Mouse (Mus musculus): ENCODE results near the gene Dnajc5. TPM values are rescaled to one million over a fixed set of nuclear protein-coding genes. Genes with fewer than 3 reads are reported as not detected.
A peak's percentile ranks its signal among the peaks of the same experiment; 100 is the strongest.

The Dnajc5 gene
- polyA plus RNA-seq, 1 experiment from 2014 or later, result 286 TPM

DNA sequence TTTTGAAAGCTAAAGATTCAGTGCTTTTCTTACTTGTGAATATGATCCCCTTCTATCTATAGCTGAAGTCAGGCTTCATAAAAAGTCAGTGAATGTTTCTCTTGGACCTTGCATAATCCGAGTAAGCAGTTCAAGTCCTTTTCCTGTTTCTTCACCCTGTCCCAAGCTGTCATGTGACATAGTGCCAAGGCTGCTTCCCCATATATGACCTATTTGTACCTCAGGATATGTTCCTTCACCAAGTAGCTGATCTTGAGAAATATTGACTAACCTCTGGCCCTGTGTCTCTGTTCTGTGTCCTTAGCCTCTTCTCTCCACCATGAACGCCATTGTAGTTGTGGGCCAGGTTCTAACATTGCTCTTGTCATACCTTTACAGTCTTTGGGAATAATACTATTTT, 16.1 kb downstream of the Dnajc5 start:
- H3K27me3 ChIP-seq (replicated peaks; ENCODE audit: control insufficient read depth, insufficient read depth, low read length), result no peaks in the 10 kb centered on the region
- H3K36me3 ChIP-seq (ENCODE audit: control insufficient read depth, insufficient read depth, low read length), result no peaks in the 10 kb centered on the region
- WGBS, result 88% methylated on average over 2 of the region's 2 CpGs
- H3K9me3 ChIP-seq (ENCODE audit: control insufficient read depth, low read length), result no peaks in the 10 kb centered on the region
- H3K4me1 ChIP-seq (ENCODE audit: control insufficient read depth, insufficient read depth, low read depth, low read length), result peaks cover 7% of the 10 kb centered on the region
- H3K9ac ChIP-seq (ENCODE audit: low read depth, low read length), result no peak overlapping the region
- ATAC-seq, result no peak
- no peak overlapping the region for H3K4me3 ChIP-seq (ENCODE audit: low read length)
- no peak overlapping the region for H3K27ac ChIP-seq (ENCODE audit: low read depth, low read length)
- H3K4me2 ChIP-seq (ENCODE audit: low read length), result no peak overlapping the region

DNA sequence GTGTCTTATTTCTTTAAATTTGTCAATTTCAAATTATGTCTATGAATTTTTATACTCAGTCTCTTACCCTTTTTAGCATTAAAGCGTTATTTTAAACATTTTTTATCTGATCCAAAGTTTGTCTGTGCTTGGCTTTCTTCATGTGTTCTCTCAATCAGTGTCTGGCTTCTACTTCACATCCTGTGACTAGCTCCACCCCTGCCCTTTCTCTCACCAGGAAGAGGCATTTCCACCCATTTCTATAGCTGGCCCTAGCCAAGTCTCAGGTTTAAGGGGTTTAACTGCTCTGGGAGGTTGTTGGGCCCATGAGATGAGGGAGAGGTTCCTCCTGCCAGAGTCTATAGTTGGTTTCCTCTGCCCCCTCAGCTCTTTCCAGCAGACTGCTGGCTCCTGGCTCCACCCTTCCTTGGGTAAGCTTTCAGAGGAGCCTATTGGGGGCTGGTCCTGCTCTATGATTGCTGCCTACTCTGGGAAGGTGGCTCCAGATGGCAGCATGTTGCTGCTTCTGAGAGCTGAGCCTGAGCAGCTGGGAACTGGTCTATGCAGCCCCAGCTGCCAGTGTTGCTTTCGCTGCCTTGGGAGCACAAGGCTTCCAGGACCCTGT, 17.3 kb downstream of the Dnajc5 start:
- peak; percentile 76 for ATAC-seq
- 69% methylated on average over 2 of the region's 2 CpGs for WGBS
- H3K27ac ChIP-seq (ENCODE audit: low read depth, low read length), result peak overlapping the region; percentile 48
- no peaks in the 10 kb centered on the region for H3K9me3 ChIP-seq (ENCODE audit: control insufficient read depth, low read length)
- H3K27me3 ChIP-seq (replicated peaks; ENCODE audit: control insufficient read depth, insufficient read depth, low read length), result no peaks in the 10 kb centered on the region
- H3K4me3 ChIP-seq (ENCODE audit: low read length), result no peak overlapping the region
- H3K4me1 ChIP-seq (ENCODE audit: control insufficient read depth, insufficient read depth, low read depth, low read length), result peaks cover 7% of the 10 kb centered on the region
- no peak overlapping the region for H3K9ac ChIP-seq (ENCODE audit: low read depth, low read length)
- H3K4me2 ChIP-seq (ENCODE audit: low read length), result no peak overlapping the region
- H3K36me3 ChIP-seq (ENCODE audit: control insufficient read depth, insufficient read depth, low read length), result no peaks in the 10 kb centered on the region

DNA sequence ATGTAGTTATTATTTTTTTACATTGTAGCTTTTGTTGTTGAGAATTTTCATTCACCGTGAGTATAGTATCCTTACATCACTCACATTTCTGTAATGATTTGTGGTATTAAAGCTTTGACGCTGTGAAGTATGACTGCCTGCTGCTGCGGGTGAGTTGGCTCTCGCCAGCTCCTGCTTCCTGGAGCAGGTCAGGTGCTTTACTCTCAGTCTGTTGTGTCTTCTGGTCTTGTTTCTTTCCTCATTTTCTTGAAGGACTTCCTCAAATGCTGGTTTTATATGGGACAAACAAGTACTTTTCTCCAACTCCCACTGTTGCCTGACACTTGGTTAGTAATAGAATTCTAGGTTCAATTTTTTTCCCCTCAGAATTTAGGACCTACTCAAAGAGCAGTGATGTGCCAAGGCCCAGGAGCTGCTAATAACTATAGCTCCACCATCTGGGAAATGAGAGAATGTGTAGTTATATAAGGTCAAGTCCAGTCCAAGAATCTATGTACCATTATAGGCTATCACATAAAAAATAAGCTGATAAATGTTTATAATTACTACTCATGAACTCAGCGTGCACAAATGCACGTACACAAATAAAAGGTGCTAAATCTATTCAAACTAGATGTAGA, 21.6 kb downstream of the Dnajc5 start:
- no peak overlapping the region for H3K9ac ChIP-seq (ENCODE audit: low read depth, low read length)
- ATAC-seq, result no peak
- peaks cover under 1% of the 10 kb centered on the region; the same call in 1 of the 2 replicates for H3K36me3 ChIP-seq (ENCODE audit: control insufficient read depth, insufficient read depth, low read length)
- no peaks in the 10 kb centered on the region for H3K9me3 ChIP-seq (ENCODE audit: control insufficient read depth, low read length)
- no peak overlapping the region for H3K4me3 ChIP-seq (ENCODE audit: low read length)
- peaks cover 7% of the 10 kb centered on the region for H3K4me1 ChIP-seq (ENCODE audit: control insufficient read depth, insufficient read depth, low read depth, low read length)
- H3K4me2 ChIP-seq (ENCODE audit: low read length), result no peak overlapping the region
- H3K27ac ChIP-seq (ENCODE audit: low read depth, low read length), result no peak overlapping the region
- H3K27me3 ChIP-seq (replicated peaks; ENCODE audit: control insufficient read depth, insufficient read depth, low read length), result no peaks in the 10 kb centered on the region
- 98% methylated on average over 6 of the region's 6 CpGs for WGBS

DNA sequence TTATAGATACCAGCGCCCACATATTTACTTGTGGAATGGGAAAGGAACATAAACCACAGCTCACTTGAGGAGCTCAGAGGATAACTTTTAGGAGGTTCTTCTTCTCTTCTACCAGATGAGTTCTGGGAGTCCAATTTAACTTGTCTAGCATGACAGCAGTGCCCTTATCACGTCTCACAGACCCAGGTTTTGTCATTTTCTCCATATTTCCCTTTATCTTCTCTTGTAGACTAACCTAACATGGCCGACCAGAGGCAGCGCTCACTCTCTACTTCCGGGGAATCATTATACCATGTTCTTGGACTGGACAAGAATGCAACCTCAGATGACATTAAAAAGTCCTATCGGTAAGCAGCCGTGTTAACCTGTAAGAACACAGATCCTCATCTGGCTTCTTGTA, 25.9 kb downstream of the Dnajc5 start:
- WGBS, result 97% methylated on average over 7 of the region's 7 CpGs
- peaks cover 32% of the 10 kb centered on the region for H3K36me3 ChIP-seq (ENCODE audit: control insufficient read depth, insufficient read depth, low read length)

DNA sequence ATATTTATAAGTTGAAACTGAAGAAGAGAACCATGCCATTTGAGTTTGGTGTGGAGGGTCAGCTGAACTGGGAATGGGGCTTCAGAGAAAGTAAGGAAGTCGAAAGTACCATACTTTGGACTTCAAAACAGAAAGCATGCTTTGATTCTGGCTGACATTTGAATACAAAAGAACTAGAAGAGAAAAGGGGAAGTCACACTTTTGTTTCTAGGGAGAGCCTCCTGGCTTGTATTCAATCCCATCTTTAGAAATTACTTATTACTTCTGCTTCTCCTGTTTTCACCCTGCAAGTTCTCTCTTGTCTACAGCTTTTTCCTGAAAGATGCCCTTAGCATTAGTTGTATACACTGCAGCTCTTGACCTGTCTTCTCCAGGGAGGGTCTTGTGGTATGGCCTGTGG, 27.9 kb downstream of the Dnajc5 start:
- H3K4me2 ChIP-seq (ENCODE audit: low read length), result no peak overlapping the region
- H3K4me3 ChIP-seq (ENCODE audit: low read length), result no peak overlapping the region
- 71% methylated on average over 1 of the region's 1 CpGs for WGBS
- no peaks in the 10 kb centered on the region for H3K9me3 ChIP-seq (ENCODE audit: control insufficient read depth, low read length)
- H3K4me1 ChIP-seq (ENCODE audit: control insufficient read depth, insufficient read depth, low read depth, low read length), result no peaks in the 10 kb centered on the region
- H3K27ac ChIP-seq (ENCODE audit: low read depth, low read length), result no peak overlapping the region
- peaks cover 43% of the 10 kb centered on the region for H3K36me3 ChIP-seq (ENCODE audit: control insufficient read depth, insufficient read depth, low read length)
- H3K9ac ChIP-seq (ENCODE audit: low read depth, low read length), result no peak overlapping the region
- ATAC-seq, result no peak
- no peaks in the 10 kb centered on the region for H3K27me3 ChIP-seq (replicated peaks; ENCODE audit: control insufficient read depth, insufficient read depth, low read length)

More for the DNA sequence above, 25.9 kb downstream of the Dnajc5 start:
- H3K4me3 ChIP-seq (ENCODE audit: low read length), result no peak overlapping the region
- no peak overlapping the region for H3K4me2 ChIP-seq (ENCODE audit: low read length)
- H3K4me1 ChIP-seq (ENCODE audit: control insufficient read depth, insufficient read depth, low read depth, low read length), result no peaks in the 10 kb centered on the region
- no peak overlapping the region for H3K27ac ChIP-seq (ENCODE audit: low read depth, low read length)
- no peak for ATAC-seq
- H3K9me3 ChIP-seq (ENCODE audit: control insufficient read depth, low read length), result no peaks in the 10 kb centered on the region
- H3K27me3 ChIP-seq (replicated peaks; ENCODE audit: control insufficient read depth, insufficient read depth, low read length), result no peaks in the 10 kb centered on the region
- H3K9ac ChIP-seq (ENCODE audit: low read depth, low read length), result no peak overlapping the region

DNA sequence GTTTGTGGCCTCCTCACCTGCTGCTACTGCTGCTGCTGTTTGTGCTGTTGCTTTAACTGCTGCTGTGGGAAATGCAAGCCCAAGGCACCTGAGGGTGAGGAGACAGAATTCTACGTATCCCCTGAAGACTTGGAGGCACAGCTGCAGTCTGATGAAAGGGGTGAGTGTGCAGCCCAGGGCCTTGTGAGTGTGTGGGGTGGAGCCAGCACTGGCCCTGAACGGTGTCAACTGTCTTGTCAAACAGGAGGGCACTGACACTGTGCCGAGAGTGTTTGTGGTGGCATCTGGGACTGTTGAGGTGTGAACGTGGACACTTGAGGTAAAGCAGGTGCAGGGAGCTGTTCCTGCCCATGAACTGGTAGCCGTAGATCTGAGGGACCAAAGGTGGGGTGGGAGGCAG, 28.4 kb downstream of the Dnajc5 start:
- H3K27me3 ChIP-seq (replicated peaks; ENCODE audit: control insufficient read depth, insufficient read depth, low read length), result no peaks in the 10 kb centered on the region
- H3K4me1 ChIP-seq (ENCODE audit: control insufficient read depth, insufficient read depth, low read depth, low read length), result no peaks in the 10 kb centered on the region
- 85% methylated on average over 5 of the region's 5 CpGs for WGBS
- H3K9me3 ChIP-seq (ENCODE audit: control insufficient read depth, low read length), result no peaks in the 10 kb centered on the region
- peaks cover 43% of the 10 kb centered on the region for H3K36me3 ChIP-seq (ENCODE audit: control insufficient read depth, insufficient read depth, low read length)
- no peak overlapping the region for H3K4me3 ChIP-seq (ENCODE audit: low read length)
- H3K4me2 ChIP-seq (ENCODE audit: low read length), result no peak overlapping the region
- H3K27ac ChIP-seq (ENCODE audit: low read depth, low read length), result no peak overlapping the region
- no peak overlapping the region for H3K9ac ChIP-seq (ENCODE audit: low read depth, low read length)
- no peak for ATAC-seq

DNA sequence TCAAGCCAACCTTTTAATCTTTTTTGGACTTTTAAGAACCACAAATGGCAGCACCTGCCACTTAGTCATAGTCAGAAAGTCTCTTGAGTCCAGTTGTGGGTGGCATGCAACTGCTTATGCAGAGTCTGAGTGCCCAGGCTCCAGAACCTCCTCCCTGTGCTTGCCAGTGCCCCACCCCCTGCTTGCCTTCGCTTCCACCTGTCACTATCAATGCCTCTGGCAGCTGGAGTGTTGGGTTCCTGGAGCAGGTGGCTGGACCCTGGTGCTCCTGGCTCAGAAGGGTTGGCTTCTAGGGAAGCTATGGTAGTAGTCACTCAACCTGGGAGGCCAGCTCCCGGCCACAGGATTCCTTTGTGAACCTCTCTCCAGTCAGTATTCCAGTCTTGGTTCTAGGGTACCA, 29.9 kb downstream of the Dnajc5 start:
- no peaks in the 10 kb centered on the region for H3K9me3 ChIP-seq (ENCODE audit: control insufficient read depth, low read length)
- H3K4me1 ChIP-seq (ENCODE audit: control insufficient read depth, insufficient read depth, low read depth, low read length), result no peaks in the 10 kb centered on the region
- H3K27ac ChIP-seq (ENCODE audit: low read depth, low read length), result no peak overlapping the region
- H3K4me2 ChIP-seq (ENCODE audit: low read length), result no peak overlapping the region
- H3K9ac ChIP-seq (ENCODE audit: low read depth, low read length), result no peak overlapping the region
- H3K27me3 ChIP-seq (replicated peaks; ENCODE audit: control insufficient read depth, insufficient read depth, low read length), result no peaks in the 10 kb centered on the region
- H3K36me3 ChIP-seq (ENCODE audit: control insufficient read depth, insufficient read depth, low read length), result peaks cover 43% of the 10 kb centered on the region
- WGBS, result 100% methylated on average over 2 of the region's 2 CpGs
- no peak for ATAC-seq
- H3K4me3 ChIP-seq (ENCODE audit: low read length), result no peak overlapping the region

DNA sequence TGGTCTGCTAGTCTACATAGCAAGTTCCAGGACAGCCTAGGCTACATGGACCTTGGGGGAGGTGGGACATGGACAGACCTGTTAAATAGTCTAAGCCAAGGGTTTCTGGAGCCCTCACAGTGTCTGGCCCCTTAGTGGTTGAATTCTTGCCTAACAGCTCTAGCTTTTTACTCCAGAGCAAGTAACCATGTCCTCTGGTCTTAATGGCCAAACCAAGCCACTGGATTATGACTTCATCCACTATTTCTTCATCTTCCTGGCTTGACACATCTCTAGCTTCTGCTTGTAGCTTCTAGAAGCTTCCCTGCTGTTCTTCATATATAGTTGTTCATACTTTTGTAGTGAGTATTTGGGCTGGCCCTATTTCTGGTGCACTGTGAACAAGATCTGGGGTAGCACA, 33.5 kb downstream of the Dnajc5 start:
- Histone ChIP-seq H3K27me3 (replicated peaks; ENCODE audit: control insufficient read depth, insufficient read depth, low read length) (no peaks in the 10 kb centered on the region), H3K36me3 (ENCODE audit: control insufficient read depth, insufficient read depth, low read length) (peaks cover 35% of the 10 kb centered on the region), H3K4me2 (ENCODE audit: low read length) (no peak overlapping the region), H3K4me3 (ENCODE audit: low read length) (no peak overlapping the region), H3K27ac (ENCODE audit: low read depth, low read length) (no peak overlapping the region), H3K9me3 (ENCODE audit: control insufficient read depth, low read length) (no peaks in the 10 kb centered on the region), H3K9ac (ENCODE audit: low read depth, low read length) (no peak overlapping the region), H3K4me1 (ENCODE audit: control insufficient read depth, insufficient read depth, low read depth, low read length) (no peaks in the 10 kb centered on the region)
- no peak for ATAC-seq

DNA sequence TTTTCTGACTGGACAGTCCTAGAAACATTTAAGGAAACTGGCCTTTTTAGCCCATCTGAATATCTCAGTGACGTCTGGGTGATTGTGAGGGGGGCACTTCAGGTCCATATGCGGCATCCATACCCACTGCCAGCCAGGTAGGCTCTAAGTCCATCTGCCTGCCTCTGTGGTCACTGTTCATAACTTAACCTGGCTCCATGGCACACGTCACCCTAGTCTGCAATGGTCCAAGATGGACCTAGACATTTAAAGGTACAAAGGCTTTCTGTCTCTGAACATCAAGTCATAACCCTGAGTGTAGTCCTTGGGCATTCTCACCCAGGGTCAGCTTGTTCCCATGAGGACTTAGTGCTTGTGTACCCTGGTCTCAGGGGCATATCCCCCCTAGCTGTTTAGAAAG, 47.1 kb downstream of the Dnajc5 start:
- no peak for ATAC-seq
- 88% methylated on average over 3 of the region's 3 CpGs for WGBS

More for the DNA sequence above, 47.1 kb downstream of the Dnajc5 start:
- H3K27me3 ChIP-seq (replicated peaks; ENCODE audit: control insufficient read depth, insufficient read depth, low read length), result no peaks in the 10 kb centered on the region
- H3K4me1 ChIP-seq (ENCODE audit: control insufficient read depth, insufficient read depth, low read depth, low read length), result no peaks in the 10 kb centered on the region
- no peak overlapping the region for H3K4me2 ChIP-seq (ENCODE audit: low read length)
- no peaks in the 10 kb centered on the region; the same call in 1 of the 2 replicates for H3K9me3 ChIP-seq (ENCODE audit: control insufficient read depth, low read length)
- H3K36me3 ChIP-seq (ENCODE audit: control insufficient read depth, insufficient read depth, low read length), result no peaks in the 10 kb centered on the region
- no peak overlapping the region for H3K27ac ChIP-seq (ENCODE audit: low read depth, low read length)
- H3K9ac ChIP-seq (ENCODE audit: low read depth, low read length), result no peak overlapping the region
- H3K4me3 ChIP-seq (ENCODE audit: low read length), result no peak overlapping the region
